Mouse (Mus musculus): ENCODE data around the gene Sync. TPM values are rescaled to one million over a fixed set of nuclear protein-coding genes. Genes with fewer than 3 reads are reported as not detected.
A peak's percentile ranks its signal among the peaks of the same experiment; 100 is the strongest.

Gene Sync
- polyA plus RNA-seq, 1 experiment from 2014 or later, result 1.7 TPM

- no peak overlapping the region for H3K4me2 ChIP-seq (replicated peaks; ENCODE audit: low read depth, low read length)
- H3K36me3 ChIP-seq (ENCODE audit: control insufficient read depth, insufficient read depth, low read length), result no peaks in the 10 kb centered on the region
- 46% methylated on average over 1 of the region's 1 CpGs for WGBS
- H3K9ac ChIP-seq (replicated peaks; ENCODE audit: low read depth, low read length), result no peak overlapping the region
- no peaks in the 10 kb centered on the region for H3K27me3 ChIP-seq (ENCODE audit: control insufficient read depth, insufficient read depth, low read length)
- ATAC-seq (ENCODE audit: insufficient number of reproducible peaks, insufficient read depth, low FRiP score, low read depth), result no peak
- H3K4me1 ChIP-seq (ENCODE audit: control insufficient read depth, insufficient read depth, low read length), result peaks cover 6% of the 10 kb centered on the region; the same call in 1 of the 2 replicates
- no peaks in the 10 kb centered on the region for H3K9me3 ChIP-seq (ENCODE audit: control insufficient read depth, low read depth, low read length)
- H3K27ac ChIP-seq (ENCODE audit: low read length), result no peak overlapping the region
- no peak overlapping the region for H3K4me3 ChIP-seq (ENCODE audit: low read depth, low read length)
Observed at GRCm38 (mm10) chr4:129268698-129269097, 18.7 kb upstream of the Sync start.

GRCm38 (mm10) chr4:129271991-129272755, 15.2 kb upstream of the Sync start:
- H3K4me2 ChIP-seq (replicated peaks; ENCODE audit: low read depth, low read length), result 0 out of 2 replicates have a peak overlapping the region, but pooled peaks have one; percentile 7
- no peaks in the 10 kb centered on the region for H3K9me3 ChIP-seq (ENCODE audit: control insufficient read depth, low read depth, low read length)
- 0 out of 2 replicates have a peak, but pooled peaks cover 5% of the 10 kb centered on the region for H3K4me1 ChIP-seq (ENCODE audit: control insufficient read depth, insufficient read depth, low read length)
- H3K4me3 ChIP-seq (ENCODE audit: low read depth, low read length), result no peak overlapping the region
- H3K27ac ChIP-seq (ENCODE audit: low read length), result peak overlapping the region; percentile 55; the same call in 1 of the 2 replicates
- ATAC-seq (ENCODE audit: insufficient number of reproducible peaks, insufficient read depth, low FRiP score, low read depth), result peak; percentile 93
- no peaks in the 10 kb centered on the region for H3K36me3 ChIP-seq (ENCODE audit: control insufficient read depth, insufficient read depth, low read length)
- H3K9ac ChIP-seq (replicated peaks; ENCODE audit: low read depth, low read length), result no peak overlapping the region
- H3K27me3 ChIP-seq (ENCODE audit: control insufficient read depth, insufficient read depth, low read length), result no peaks in the 10 kb centered on the region
- WGBS, result 19% methylated on average over 15 of the region's 15 CpGs

- H3K27ac ChIP-seq (ENCODE audit: low read length), result peak overlapping the region; percentile 55; the same call in 1 of the 2 replicates
- H3K4me1 ChIP-seq (ENCODE audit: control insufficient read depth, insufficient read depth, low read length), result 0 out of 2 replicates have a peak, but pooled peaks cover 5% of the 10 kb centered on the region
- H3K4me3 ChIP-seq (ENCODE audit: low read depth, low read length), result no peak overlapping the region
- H3K9me3 ChIP-seq (ENCODE audit: control insufficient read depth, low read depth, low read length), result no peaks in the 10 kb centered on the region
- no peaks in the 10 kb centered on the region for H3K36me3 ChIP-seq (ENCODE audit: control insufficient read depth, insufficient read depth, low read length)
- 0 out of 2 replicates have a peak overlapping the region, but pooled peaks have one; percentile 7 for H3K4me2 ChIP-seq (replicated peaks; ENCODE audit: low read depth, low read length)
- peak; percentile 30 for ATAC-seq (ENCODE audit: insufficient number of reproducible peaks, insufficient read depth, low FRiP score, low read depth)
- 33% methylated on average over 5 of the region's 5 CpGs for WGBS
- H3K27me3 ChIP-seq (ENCODE audit: control insufficient read depth, insufficient read depth, low read length), result no peaks in the 10 kb centered on the region
- H3K9ac ChIP-seq (replicated peaks; ENCODE audit: low read depth, low read length), result no peak overlapping the region
Observed at GRCm38 (mm10) chr4:129272756-129273046, 14.7 kb upstream of the Sync start.

- H3K9ac ChIP-seq (replicated peaks; ENCODE audit: low read depth, low read length), result no peak overlapping the region
- 1% methylated on average over 18 of the region's 18 CpGs for WGBS
- peak; percentile 7; the same call in 1 of the 2 replicates for ATAC-seq (ENCODE audit: insufficient number of reproducible peaks, insufficient read depth, low FRiP score, low read depth)
- no peaks in the 10 kb centered on the region for H3K27me3 ChIP-seq (ENCODE audit: control insufficient read depth, insufficient read depth, low read length)
- H3K4me1 ChIP-seq (ENCODE audit: control insufficient read depth, insufficient read depth, low read length), result 0 out of 2 replicates have a peak, but pooled peaks cover 5% of the 10 kb centered on the region
- H3K4me3 ChIP-seq (ENCODE audit: low read depth, low read length), result no peak overlapping the region
- H3K9me3 ChIP-seq (ENCODE audit: control insufficient read depth, low read depth, low read length), result no peaks in the 10 kb centered on the region
- 0 out of 2 replicates have a peak overlapping the region, but pooled peaks have one; percentile 5 for H3K4me2 ChIP-seq (replicated peaks; ENCODE audit: low read depth, low read length)
- no peaks in the 10 kb centered on the region for H3K36me3 ChIP-seq (ENCODE audit: control insufficient read depth, insufficient read depth, low read length)
- H3K27ac ChIP-seq (ENCODE audit: low read length), result no peak overlapping the region
Observed at GRCm38 (mm10) chr4:129276453-129276865, 11.0 kb upstream of the Sync start.

GRCm38 (mm10) chr4:129282786-129283185, 4.6 kb upstream of the Sync start:
- Histone ChIP-seq H3K4me2 (replicated peaks; ENCODE audit: low read depth, low read length) (no peak overlapping the region), H3K36me3 (ENCODE audit: control insufficient read depth, insufficient read depth, low read length) (no peaks in the 10 kb centered on the region), H3K9me3 (ENCODE audit: control insufficient read depth, low read depth, low read length) (no peaks in the 10 kb centered on the region), H3K4me3 (ENCODE audit: low read depth, low read length) (no peak overlapping the region), H3K9ac (replicated peaks; ENCODE audit: low read depth, low read length) (no peak overlapping the region), H3K4me1 (ENCODE audit: control insufficient read depth, insufficient read depth, low read length) (peaks cover 3% of the 10 kb centered on the region; the same call in 1 of the 2 replicates), H3K27me3 (ENCODE audit: control insufficient read depth, insufficient read depth, low read length) (no peaks in the 10 kb centered on the region), H3K27ac (ENCODE audit: low read length) (no peak overlapping the region)
- WGBS, result 86% methylated on average over 5 of the region's 5 CpGs
- ATAC-seq (ENCODE audit: insufficient number of reproducible peaks, insufficient read depth, low FRiP score, low read depth), result no peak

- H3K4me3 ChIP-seq (ENCODE audit: low read depth, low read length), result no peak overlapping the region
- ATAC-seq (ENCODE audit: insufficient number of reproducible peaks, insufficient read depth, low FRiP score, low read depth), result no peak
- WGBS, result 85% methylated on average over 5 of the region's 5 CpGs
Observed at GRCm38 (mm10) chr4:129283226-129283625, 4.2 kb upstream of the Sync start.

GRCm38 (mm10) chr4:129284685-129285084, 2.7 kb upstream of the Sync start:
- H3K4me1 ChIP-seq (ENCODE audit: control insufficient read depth, insufficient read depth, low read length), result peaks cover 4% of the 10 kb centered on the region; the same call in 1 of the 2 replicates
- no peaks in the 10 kb centered on the region for H3K27me3 ChIP-seq (ENCODE audit: control insufficient read depth, insufficient read depth, low read length)
- H3K4me3 ChIP-seq (ENCODE audit: low read depth, low read length), result no peak overlapping the region
- H3K9me3 ChIP-seq (ENCODE audit: control insufficient read depth, low read depth, low read length), result no peaks in the 10 kb centered on the region
- H3K27ac ChIP-seq (ENCODE audit: low read length), result no peak overlapping the region
- WGBS, result 72% methylated on average over 2 of the region's 2 CpGs
- H3K9ac ChIP-seq (replicated peaks; ENCODE audit: low read depth, low read length), result no peak overlapping the region
- no peak overlapping the region for H3K4me2 ChIP-seq (replicated peaks; ENCODE audit: low read depth, low read length)
- H3K36me3 ChIP-seq (ENCODE audit: control insufficient read depth, insufficient read depth, low read length), result no peaks in the 10 kb centered on the region
- no peak for ATAC-seq (ENCODE audit: insufficient number of reproducible peaks, insufficient read depth, low FRiP score, low read depth)

More at GRCm38 (mm10) chr4:129283226-129283625, 4.2 kb upstream of the Sync start:
- H3K4me1 ChIP-seq (ENCODE audit: control insufficient read depth, insufficient read depth, low read length), result peaks cover 4% of the 10 kb centered on the region; the same call in 1 of the 2 replicates
- H3K9me3 ChIP-seq (ENCODE audit: control insufficient read depth, low read depth, low read length), result no peaks in the 10 kb centered on the region
- H3K36me3 ChIP-seq (ENCODE audit: control insufficient read depth, insufficient read depth, low read length), result no peaks in the 10 kb centered on the region
- no peak overlapping the region for H3K27ac ChIP-seq (ENCODE audit: low read length)
- H3K27me3 ChIP-seq (ENCODE audit: control insufficient read depth, insufficient read depth, low read length), result no peaks in the 10 kb centered on the region
- no peak overlapping the region for H3K9ac ChIP-seq (replicated peaks; ENCODE audit: low read depth, low read length)
- H3K4me2 ChIP-seq (replicated peaks; ENCODE audit: low read depth, low read length), result no peak overlapping the region

- H3K4me1 ChIP-seq (ENCODE audit: control insufficient read depth, insufficient read depth, low read length), result peaks cover 4% of the 10 kb centered on the region; the same call in 1 of the 2 replicates
- 42% methylated on average over 5 of the region's 5 CpGs for WGBS
- H3K4me3 ChIP-seq (ENCODE audit: low read depth, low read length), result no peak overlapping the region
- H3K36me3 ChIP-seq (ENCODE audit: control insufficient read depth, insufficient read depth, low read length), result no peaks in the 10 kb centered on the region
- H3K9ac ChIP-seq (replicated peaks; ENCODE audit: low read depth, low read length), result no peak overlapping the region
- ATAC-seq (ENCODE audit: insufficient number of reproducible peaks, insufficient read depth, low FRiP score, low read depth), result 0 out of 2 replicates have a peak, but pooled peaks have one; percentile 7
- peak overlapping the region; percentile 97; the same call in 1 of the 2 replicates for H3K4me2 ChIP-seq (replicated peaks; ENCODE audit: low read depth, low read length)
- H3K9me3 ChIP-seq (ENCODE audit: control insufficient read depth, low read depth, low read length), result no peaks in the 10 kb centered on the region
- no peaks in the 10 kb centered on the region for H3K27me3 ChIP-seq (ENCODE audit: control insufficient read depth, insufficient read depth, low read length)
- no peak overlapping the region for H3K27ac ChIP-seq (ENCODE audit: low read length)
Observed at GRCm38 (mm10) chr4:129286001-129286682, 1.3 kb upstream of the Sync start.

Measured in stomach, embryonic 14.5 days (tissue).